Mouse (Mus musculus) gastrocnemius, adult 2 months (tissue): ENCODE results near the gene Gm17622. TPM values are rescaled to one million over a fixed set of nuclear protein-coding genes. Genes with fewer than 3 reads are reported as not detected.

Experiments
- DNase-seq: peaks from one replicate; pipeline ENCODE4 v3.0.0; 2022
- H3K27ac ChIP-seq: fragments of 200-600 bp; 2 replicates; pipeline ENCODE4 v1.8.1; 2022; ENCODE audit warnings: mild to moderate bottlenecking
- H3K4me3 ChIP-seq: fragments of 200-600 bp; 2 replicates; pipeline ENCODE4 v1.8.1; 2022; ENCODE audit warnings: mild to moderate bottlenecking, moderate library complexity
- CTCF ChIP-seq: fragments of 200-600 bp; IDR thresholded peaks from 2 replicates; pipeline ENCODE4 v1.8.1; 2022; ENCODE audit warnings: antibody characterized with exemption, mild to moderate bottlenecking, moderate library complexity
- intact Hi-C: fragments of 180-260 bp; cut with DNase I; formaldehyde crosslinking; loops from one replicate; pipeline ENCODE4 v1.15.1; 2025
- total RNA-seq, 2 experiments: library from RNA; stranded (reverse); gene quantifications; 2 replicates each; pipeline ENCODE4 v1.2.3; 2021

Gene Gm17622
- total RNA-seq, 2 experiments from 2014 or later, result not detected

- TF ChIP-seq CTCF, result no peak
- H3K4me3 ChIP-seq, result no peak overlapping the region
- no peak overlapping the region for H3K27ac ChIP-seq
- intact Hi-C loops, result no loop called here
- no peak for DNase-seq
These were observed 26.8 kb downstream of the Gm17622 start for GRCm38 (mm10) chr13:96517335-96517734.

- Histone ChIP-seq H3K4me3 (no peak overlapping the region), H3K27ac (no peak overlapping the region)
- DNase-seq, result no peak
- TF ChIP-seq CTCF, result no peak
- intact Hi-C loops, result loop anchor here (10.0 kb wide), 1 partner anchor 1516 kb away; no protein-coding TSS in a partner anchor
These were observed 30.8 kb downstream of the Gm17622 start for GRCm38 (mm10) chr13:96521294-96521693.

- Histone ChIP-seq H3K27ac (no peak overlapping the region), H3K4me3 (no peak overlapping the region)
- no peak for TF ChIP-seq CTCF
- DNase-seq, result no peak
- intact Hi-C loops, result loop anchor here (10.0 kb wide), 1 partner anchor 1522 kb away; no protein-coding TSS in a partner anchor
These were observed 36.5 kb downstream of the Gm17622 start for GRCm38 (mm10) chr13:96527022-96527421.

- DNase-seq, result no peak
- Histone ChIP-seq H3K4me3 (no peak overlapping the region), H3K27ac (no peak overlapping the region)
- no peak for TF ChIP-seq CTCF
- intact Hi-C loops, result loop anchor here (10.0 kb wide), 1 partner anchor 1523 kb away; no protein-coding TSS in a partner anchor
These were observed 37.3 kb downstream of the Gm17622 start for GRCm38 (mm10) chr13:96527856-96528255.

GRCm38 (mm10) chr13:96528776-96529175, 38.2 kb downstream of the Gm17622 start:
- intact Hi-C loops, result loop anchor here (10.0 kb wide), 1 partner anchor 1524 kb away; no protein-coding TSS in a partner anchor

GRCm38 (mm10) chr13:96529542-96529941, 39.0 kb downstream of the Gm17622 start:
- intact Hi-C loops, result loop anchor here (10.0 kb wide), 1 partner anchor 1525 kb away; no protein-coding TSS in a partner anchor
- H3K4me3 ChIP-seq, result no peak overlapping the region
- H3K27ac ChIP-seq, result no peak overlapping the region
- no peak for DNase-seq
- no peak for TF ChIP-seq CTCF

More at GRCm38 (mm10) chr13:96528776-96529175, 38.2 kb downstream of the Gm17622 start:
- H3K27ac ChIP-seq, result no peak overlapping the region
- no peak overlapping the region for H3K4me3 ChIP-seq
- TF ChIP-seq CTCF, result no peak
- no peak for DNase-seq

GRCm38 (mm10) chr13:96530064-96530463, 39.5 kb downstream of the Gm17622 start:
- TF ChIP-seq CTCF, result no peak
- Histone ChIP-seq H3K4me3 (no peak overlapping the region), H3K27ac (no peak overlapping the region)
- DNase-seq, result no peak
- intact Hi-C loops, result no loop called here

GRCm38 (mm10) chr13:96532176-96532575, 41.6 kb downstream of the Gm17622 start:
- TF ChIP-seq CTCF, result no peak
- peak; percentile 41 for DNase-seq
- Histone ChIP-seq H3K27ac (peak overlapping the region; percentile 44; the same call in 1 of the 2 replicates), H3K4me3 (no peak overlapping the region)
- intact Hi-C loops, result no loop called here

GRCm38 (mm10) chr13:96533742-96534141, 43.2 kb downstream of the Gm17622 start:
- Histone ChIP-seq H3K27ac (no peak overlapping the region), H3K4me3 (no peak overlapping the region)
- DNase-seq, result no peak
- TF ChIP-seq CTCF, result no peak
- intact Hi-C loops, result no loop called here

GRCm38 (mm10) chr13:96536821-96537572, 46.5 kb downstream of the Gm17622 start:
- Histone ChIP-seq H3K4me3 (no peak overlapping the region), H3K27ac (no peak overlapping the region)
- no peak for TF ChIP-seq CTCF
- intact Hi-C loops, result no loop called here
- DNase-seq, result no peak

GRCm38 (mm10) chr13:96538103-96538502, 47.6 kb downstream of the Gm17622 start:
- DNase-seq, result no peak
- H3K27ac ChIP-seq, result no peak overlapping the region
- intact Hi-C loops, result no loop called here
- no peak overlapping the region for H3K4me3 ChIP-seq
- TF ChIP-seq CTCF, result no peak

Other genes starting within 250 kb of the Gm17622 start
- 1 to 10 TPM; 6.6 to 7.2 TPM for gene Poc5, start 102.4 kb upstream of the Gm17622 start, total RNA-seq
- under 1 TPM; 0.17 to 0.18 TPM for gene Ankdd1b, start 19.5 kb upstream of the Gm17622 start, total RNA-seq
- 1 to 10 TPM; 5.3 to 7.4 TPM for gene Polk, start 51.8 kb downstream of the Gm17622 start, total RNA-seq
- gene Col4a3bp, start 51.9 kb downstream of the Gm17622 start, total RNA-seq, result 10 to 100 TPM; 47.3 to 60.1 TPM
- 1 to 10 TPM; 4.0 to 5.1 TPM for gene Hmgcr, start 180.2 kb downstream of the Gm17622 start, total RNA-seq